Mouse (Mus musculus) embryo, embryonic 11.5 days (tissue): ENCODE measurements around the gene Zfp142.
A peak's percentile ranks its signal among the peaks of the same experiment; 100 is the strongest.

Experiments
- DNase-seq: peaks from one replicate; pipeline ENCODE4 v3.0.0-alpha.2; 2012; ENCODE audit warnings: low read depth, low spot score

Zfp142 gene

DNA sequence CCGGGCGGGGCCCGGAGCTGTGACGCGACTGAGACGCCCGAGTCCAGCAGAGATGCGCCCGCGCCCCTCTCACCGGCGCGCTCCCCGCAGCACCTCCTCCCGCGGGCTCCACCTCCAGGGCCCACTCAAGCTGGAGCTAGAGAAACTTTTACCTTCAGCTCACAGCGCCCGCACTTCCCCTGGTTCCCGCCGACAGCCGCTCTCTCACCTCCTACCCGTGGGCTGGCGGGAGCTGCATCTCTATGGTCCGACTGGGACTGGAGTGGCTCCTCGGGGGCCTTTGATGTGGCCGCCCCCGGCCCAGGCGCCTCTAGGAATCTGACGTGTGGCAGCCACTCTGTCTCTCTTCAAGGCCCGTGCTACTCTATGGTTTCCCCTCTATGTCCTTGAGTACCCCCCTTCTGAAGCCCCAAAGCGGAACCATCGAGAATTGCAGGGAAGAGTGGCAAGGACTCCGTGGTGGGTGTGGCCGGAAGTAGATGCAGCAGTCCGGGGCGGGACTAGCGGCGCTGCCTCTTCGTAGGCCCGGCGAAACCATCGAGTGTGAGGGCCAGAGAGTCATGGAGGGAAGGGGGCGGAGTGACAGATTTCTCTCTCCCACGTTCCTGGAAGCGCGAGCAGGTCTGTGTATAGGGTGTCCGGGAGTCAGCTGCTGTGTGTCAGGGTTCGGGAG is at the start of gene Zfp142, which contains the start of gene Bcs1l:
Gene Zfp142, minus strand, starts transcription at position 474 of the 673 bp plus-strand sequence.
Gene Bcs1l, plus strand, starts transcription at position 517 of the 673 bp plus-strand sequence.
- DNase-seq, result peak; percentile 98

DNA sequence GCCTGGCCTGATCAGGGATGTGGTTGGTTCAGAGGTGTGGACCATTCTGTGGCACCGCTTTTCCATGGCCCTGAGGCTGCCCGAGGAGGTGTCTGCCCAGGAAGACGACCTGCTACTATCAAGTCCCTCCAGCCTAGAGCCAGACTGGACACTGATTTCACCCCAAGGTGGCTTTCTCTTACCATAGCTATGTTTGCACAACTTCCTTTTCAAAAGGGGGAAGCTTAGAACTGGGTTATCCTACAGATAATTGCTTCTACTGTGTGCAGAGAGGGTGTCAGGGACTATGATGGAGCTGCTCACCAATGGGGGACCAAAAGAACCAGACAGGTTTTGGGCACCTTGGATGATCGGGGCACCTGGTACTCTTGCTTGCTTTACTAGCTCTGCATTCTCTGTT is 44.7 kb upstream of the Zfp142 start:
- no peak for DNase-seq

DNA sequence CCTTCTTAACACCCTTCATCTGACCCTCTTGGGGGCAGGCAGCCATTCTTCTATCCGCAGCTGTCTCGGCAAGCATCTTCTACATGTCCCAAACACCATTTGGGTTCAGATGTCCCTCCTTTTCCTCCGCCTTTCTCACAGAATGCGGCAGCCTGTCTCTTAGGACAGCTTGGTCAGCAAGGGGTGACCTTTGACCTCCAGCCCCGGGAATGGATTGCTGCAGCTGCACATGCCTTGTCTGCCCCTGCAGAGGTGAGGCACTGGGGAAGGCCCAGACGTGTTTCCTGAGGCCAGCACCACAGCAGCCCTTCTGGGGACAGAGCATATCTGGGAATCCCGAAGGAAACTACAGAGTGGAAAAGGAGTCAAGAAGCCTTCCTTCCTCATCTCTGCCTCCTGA is 40.0 kb upstream of the Zfp142 start:
- no peak for DNase-seq

DNA sequence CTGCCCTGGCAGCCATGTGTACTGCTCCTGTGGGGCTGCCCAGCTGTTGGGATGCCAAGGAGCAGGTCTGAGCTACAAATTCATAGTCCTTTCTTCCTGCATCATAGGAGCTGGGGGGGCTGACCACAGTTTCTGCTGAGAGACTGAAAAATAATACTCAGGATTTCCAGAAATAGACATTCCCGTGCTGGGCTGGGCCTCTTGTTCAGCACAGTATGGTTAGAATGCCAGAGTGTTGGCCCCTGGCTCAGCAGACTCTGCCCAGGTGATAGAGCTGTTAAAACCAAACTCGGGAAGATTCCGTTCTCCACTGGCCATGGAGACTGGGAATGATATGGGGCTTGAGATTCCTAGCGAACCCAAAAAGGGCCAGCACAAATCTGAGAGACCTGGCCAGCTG is 38.0 kb upstream of the Zfp142 start:
- DNase-seq, result no peak

DNA sequence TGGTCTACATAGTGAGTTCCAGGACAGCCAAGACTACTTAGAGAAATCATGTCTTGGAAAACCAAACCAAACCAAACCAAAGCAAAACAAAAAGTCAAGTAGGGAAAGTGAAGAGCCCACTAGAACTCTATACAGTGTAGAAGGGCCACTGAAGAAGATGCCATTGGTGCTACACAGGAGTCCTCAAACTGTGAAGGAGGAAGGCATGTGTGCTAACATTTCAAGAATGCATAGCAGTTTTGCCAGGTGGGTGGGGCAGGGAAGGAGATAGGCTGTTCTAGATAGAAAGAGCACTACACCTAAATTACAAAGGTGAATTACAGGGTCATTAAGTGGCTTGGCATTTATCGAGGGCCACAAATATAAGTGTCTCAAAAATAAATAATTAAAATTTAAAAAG is 36.1 kb upstream of the Zfp142 start:
- DNase-seq, result no peak

DNA sequence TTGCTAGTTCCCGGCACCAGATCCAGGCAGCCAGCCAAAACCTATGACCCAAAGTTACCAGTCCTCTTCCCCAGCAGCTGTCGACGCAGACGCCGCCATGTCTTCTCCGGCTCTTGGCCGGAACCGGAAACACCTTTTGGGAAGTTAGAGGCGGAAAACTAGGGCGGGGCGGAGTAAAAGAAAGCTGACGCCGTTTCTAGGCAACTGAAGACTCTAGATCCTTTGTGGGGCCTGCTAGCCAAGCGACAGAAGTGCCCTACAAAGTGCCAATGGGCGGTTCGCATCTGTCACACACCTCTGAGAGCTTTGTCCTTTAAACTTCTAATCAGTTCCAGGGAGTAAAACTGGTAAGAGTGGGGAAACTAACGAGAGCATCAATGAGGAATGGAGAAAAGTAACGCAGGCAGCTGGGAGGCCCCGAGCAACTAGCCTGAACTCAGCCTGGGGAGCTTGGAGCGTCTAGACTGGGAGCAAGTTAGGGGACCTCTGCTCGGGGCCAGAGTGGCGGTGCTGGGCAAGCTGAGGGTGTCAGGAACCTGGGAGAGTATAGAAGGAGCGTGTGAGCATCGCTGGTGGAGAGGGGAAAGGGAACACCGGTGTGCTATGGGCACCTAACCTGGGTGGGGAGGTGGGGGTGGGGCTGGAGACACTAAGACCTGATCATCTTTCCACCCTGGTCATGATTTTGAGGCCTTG is 13.4 kb upstream of the Zfp142 start, which contains the start of the genes Rnf25 and Stk36:
Gene Rnf25, minus strand, starts transcription at position 131 of the 696 bp plus-strand sequence.
Gene Stk36, plus strand, starts transcription at position 179 of the 696 bp plus-strand sequence.
- peak; percentile 67 for DNase-seq

DNA sequence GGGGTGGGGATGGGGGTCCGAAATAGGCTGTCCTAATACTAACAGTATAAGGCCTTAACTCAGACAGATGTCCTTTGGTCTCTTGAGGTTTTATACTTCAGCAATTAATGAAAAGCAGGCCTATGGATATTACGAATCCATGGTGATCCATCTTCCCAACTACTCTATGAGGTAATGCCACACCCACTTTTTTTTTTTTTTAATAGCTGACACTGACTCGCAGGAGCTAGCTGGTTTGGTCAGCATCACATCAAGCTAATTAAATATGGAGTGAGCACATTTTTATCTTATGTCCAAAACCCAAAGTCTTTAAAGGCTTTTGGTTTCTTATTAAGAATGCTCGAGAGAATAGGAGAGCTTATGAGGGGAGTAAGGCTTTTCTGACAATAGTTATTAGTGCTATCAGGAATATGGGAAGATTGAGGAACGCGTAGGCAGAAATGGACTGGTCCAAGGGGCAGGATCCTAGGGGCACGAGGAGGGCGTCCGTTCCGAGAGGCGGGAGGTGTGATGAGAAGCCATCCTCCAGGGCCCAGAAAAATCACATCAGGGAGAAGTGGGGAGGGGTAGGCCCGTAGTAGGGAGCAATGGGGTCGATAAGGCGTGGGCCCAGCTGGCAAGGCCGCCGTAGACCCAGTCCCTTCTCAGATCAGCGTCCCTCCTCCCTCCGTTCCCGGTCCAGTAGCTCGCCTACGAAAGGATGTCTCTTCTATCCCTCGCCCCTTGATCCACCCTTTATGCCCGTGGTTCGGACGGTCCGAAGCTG is 12.6 kb upstream of the Zfp142 start:
- DNase-seq, result no peak

DNA sequence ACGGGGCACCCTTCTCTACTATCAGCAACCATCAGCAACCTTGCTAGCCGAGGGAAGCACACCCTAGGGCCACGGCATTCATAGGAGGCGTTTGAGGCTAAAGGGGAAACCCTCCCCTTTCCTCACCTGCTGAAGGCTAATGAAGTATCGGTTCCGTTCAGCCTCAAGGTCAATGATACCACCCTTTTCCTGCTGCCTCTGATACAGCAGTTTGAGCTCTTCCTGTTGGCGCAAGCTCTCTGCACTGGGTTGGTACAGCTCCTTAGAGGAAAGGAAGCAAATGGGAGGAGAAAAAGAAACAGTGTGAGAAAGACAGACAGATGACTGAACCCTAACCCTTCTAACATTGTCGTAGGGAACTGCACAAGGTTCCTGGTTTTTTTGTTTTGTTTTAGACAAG is 6.4 kb upstream of the Zfp142 start:
- no peak for DNase-seq

DNA sequence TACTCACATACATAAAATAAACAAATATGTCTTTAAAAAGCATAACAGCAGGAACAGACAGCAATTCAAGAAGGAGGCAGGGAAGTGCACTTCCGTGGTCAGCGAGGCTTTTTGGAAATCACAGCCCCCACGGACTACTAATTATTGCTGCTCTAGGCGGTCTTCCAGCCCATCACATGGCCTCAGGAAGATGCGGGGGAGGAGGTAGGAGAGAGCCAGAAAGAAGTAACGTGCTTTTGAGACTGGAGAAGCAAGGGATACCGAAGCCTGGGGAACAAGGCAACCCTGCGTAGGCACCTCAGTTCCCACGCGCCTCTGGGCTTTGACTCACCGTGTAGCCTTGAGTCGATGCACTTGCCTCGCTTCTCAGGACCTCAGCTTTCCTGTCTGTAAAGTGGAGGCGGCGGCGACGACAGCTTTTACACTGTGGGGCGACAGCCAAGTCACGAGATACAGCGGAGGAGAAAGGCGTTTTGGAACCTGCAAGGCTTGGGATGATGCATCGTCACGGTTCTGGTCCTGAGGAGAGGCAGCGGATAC is 743 bp downstream of the Zfp142 start:
- no peak for DNase-seq

DNA sequence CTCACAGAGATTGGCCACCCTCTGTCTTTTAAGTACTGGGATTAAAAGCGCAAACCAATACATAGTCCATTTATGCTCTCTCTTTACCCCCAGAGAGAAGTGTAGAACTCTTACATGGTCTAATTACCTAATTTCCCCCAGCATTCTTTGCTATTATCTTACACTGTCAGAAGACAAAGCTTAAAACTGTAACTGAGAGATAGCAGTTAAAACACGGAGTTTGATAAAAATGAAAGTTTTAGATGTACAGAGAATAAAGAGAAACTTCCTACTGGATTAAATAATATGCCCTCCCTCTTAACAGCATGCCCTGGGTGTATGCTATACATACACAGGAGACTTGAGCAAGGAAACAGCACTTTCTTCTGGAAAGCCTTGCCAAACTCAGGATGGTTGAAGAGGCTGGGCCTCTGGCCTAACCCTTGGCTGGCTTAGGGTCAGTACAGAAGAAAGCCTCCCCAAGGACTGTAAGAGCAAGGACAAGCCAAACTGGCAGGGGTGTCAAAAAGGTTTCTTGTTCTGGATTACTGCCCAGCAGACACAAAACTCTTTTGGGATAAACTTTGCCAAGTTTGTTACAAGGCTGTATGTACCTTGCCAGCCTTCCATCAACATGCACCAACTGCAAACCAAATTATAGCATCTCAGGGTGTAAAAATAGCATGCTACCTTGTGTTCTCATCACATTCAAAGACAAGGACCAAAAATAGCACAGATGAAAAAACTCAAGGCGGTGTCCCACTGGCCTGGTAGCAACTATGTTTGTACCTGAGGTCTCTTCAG is 3.2 kb downstream of the Zfp142 start:
- DNase-seq, result no peak

DNA sequence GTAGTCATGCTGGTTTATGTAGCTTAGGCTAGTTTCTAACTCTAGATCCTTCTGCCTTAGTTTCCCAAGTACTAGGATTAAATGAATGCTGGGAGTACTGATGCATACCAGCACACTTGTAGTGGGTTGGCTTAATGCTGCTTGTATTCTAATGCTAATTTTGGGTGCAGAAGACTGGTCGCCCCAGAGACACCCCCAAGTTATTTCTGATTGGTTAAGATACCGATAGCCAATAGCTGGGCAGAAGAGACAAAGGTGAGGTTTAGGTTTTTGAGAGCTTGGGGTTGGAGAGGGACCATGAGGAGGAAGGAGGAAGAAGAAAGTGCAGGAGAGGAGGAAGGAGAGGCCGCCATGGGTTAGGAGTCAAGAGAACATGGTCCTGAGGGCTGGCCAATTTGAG is 5.4 kb downstream of the Zfp142 start:
- no peak for DNase-seq

DNA sequence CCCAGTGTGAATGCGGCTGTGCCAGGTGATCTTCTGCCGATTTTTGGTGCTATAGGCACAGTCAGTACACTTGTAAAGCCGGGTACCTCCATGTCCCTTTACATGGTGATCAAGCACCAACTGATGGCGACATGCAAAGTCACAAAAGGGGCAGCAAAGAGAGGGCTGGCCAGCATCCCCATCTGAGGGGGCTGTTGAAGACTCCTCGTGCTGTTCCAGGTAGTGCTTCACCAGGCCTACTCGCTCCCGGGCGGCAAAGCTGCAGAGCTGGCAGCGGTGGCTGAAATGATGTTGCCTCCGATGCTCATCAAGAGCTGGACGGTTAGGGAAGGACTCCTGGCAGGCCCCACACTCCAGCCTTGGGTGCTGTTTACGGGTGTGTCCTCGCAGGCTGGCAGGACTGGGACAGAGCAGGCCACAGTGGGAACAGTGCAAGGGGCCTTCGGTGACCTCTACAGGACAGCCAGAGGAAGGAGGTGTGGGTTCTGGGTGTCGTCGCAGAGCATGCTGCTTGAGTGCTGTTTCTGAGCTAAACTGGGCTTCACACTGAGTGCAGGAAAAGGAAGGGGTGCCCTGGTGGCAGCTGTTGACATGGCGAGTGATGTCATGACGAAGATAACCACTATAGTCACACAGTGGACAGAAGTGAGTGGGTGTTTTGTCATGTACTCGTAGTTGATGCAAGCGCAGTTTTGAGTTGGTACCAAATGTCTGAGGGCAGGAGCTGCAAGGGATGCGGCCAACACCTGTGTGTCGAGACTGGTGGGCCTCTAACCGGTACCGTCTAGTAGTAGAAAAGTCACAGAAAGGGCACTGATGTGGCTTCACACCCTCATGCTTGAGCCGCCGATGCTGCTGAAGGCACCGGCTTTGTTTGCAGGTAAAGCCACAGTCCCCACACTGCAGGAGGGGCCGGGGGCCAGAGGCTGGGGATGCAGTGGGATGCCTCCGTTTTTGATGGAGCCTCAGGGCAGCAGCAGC is 18.0 kb downstream of the Zfp142 start:
- no peak for DNase-seq

DNA sequence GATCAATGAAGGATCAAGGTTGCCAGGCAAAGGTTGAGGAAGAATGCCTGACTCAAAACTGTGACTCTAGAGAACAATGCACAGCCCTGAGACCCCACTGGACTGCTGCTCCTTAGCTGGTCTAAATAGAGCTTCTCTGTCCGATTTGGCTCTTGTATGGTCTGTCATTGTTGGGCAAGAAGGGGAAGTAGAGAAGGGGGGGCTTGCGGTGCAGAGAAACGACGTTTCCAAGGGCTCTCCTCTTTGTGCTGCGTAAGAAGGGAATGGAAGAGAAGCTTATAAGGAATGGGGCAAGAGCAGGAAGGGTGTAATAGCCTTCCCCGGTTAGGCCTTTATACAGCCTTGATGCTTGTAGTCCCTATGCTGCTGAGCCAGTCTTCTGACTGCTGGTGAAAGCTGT is 22.2 kb downstream of the Zfp142 start:
- no peak for DNase-seq

DNA sequence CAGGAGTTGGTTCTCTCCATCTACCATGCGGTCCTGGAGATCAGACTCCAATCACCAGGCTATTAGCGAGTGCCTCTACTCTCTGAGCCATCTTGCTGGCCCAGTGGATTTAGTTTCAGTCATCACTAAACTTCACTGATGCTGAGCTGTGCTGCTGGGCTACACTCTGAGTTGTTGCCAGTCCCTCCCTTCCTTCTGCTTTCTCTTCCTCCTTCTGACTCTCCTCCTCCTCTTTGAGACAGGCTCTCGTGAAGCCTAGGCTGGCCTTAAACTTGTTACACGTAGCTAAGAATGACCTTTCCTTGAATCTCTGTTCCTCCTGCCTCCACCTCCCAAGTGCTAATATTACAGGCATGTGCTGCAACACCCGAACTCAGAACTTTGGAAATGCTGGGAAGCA is 29.0 kb downstream of the Zfp142 start:
- DNase-seq, result no peak

DNA sequence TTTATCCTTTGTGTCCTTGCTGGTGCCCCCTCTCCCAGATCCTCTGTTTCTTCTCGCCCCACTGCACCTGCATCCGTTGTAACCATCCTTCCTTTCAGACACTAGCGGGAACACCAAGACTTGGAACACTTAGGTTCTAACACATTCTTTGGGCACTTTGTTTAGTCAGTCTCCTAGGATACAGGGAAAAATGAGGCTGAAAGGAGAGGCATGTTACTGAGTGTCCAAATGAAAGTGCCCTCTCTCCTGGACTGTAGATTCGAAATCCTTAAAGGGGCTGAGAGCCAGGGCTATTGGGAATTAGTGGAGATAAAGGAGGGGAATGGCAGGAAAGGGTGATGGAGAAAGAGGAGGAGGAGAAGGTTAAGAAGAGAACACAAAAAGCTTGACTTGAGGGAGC is 43.9 kb downstream of the Zfp142 start, which contains the start of gene Usp37:
Gene Usp37, minus strand, starts transcription at position 101 of the 400 bp plus-strand sequence.
- DNase-seq, result no peak

DNA sequence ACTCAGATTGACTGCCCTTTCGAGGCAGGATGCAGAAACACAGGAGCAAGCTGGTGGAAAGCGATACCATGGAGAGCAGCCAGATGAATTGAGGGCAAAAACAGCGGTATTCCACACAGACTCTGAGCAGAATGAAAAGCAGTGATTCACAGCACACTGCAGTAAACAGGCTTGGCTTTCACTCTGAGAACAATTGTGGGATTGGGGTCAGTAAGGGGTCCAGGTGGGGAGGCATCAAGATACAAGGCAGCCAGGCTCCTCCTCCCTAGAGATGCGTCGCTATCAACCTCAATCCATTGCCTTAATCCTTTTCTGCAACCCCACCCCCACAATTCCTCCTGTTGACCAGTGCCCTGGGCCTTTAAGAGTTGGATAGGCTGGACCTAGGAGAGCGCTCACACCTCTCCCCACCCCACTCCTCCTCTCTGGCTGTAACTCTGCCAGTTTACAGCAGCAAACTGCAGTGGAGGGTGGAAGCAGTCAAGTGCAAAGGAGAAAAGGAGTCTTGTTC is 45.5 kb downstream of the Zfp142 start, which contains the start of gene Plcd4:
Gene Plcd4, plus strand, starts transcription at position 438 of the 511 bp plus-strand sequence.
- peak; percentile 4 for DNase-seq

DNA sequence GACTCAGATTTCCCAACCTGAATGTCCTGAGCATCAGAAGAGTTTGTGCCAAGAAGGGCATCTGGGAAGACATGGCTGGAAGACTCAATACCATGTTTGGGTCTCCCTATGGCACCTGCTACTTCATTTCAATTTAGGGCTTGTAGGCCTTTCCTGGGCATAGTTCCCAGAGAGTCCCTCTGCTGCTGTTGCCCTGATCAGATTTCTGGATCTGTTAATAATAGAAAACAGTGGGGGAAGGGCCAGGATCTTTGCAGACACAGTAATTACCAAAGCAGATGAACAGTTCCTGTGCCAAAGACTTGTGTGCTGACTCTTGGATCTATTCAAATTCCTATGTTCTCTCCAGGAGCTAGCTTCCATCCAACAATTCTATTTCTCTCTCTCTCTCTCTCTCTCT is 49.4 kb downstream of the Zfp142 start:
- DNase-seq, result no peak

DNA sequence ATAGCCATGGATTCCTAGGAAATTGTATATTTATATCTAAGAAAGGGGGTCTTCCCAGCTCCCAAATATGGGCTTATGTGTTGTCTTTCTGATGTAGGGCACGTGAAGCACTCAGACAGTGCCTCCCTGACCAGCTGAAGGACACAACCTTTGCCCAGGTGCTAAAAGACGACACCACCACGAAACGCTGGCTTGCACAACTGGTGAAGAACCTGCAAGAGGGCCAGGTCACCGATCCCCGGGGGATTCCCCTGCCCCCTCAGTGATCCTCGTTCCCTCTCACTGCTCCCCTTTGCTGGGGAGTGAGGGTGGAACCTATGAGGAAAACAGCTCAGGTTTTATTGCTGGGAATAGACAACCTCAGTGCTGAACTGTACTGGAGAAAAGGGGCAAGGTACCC is 59.5 kb downstream of the Zfp142 start:
- no peak for DNase-seq

DNA sequence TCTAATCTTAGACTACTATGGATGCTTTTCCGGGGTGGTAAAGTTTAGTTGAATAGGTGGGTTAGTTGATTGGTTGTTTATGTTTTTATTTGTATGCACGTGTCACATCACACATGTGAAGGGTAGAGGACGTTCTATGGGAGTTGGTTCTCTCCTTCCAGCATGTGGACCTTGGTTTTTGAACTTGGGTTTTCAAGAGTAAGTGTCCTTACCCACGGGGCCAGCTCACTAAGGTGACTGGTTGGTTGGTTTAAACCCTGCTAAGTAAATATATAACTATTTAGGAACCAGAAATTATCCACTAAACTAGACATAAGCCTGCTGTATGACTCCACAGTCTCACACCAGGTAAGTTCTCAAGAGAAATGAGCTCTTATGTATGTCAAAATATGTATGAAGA is 63.3 kb downstream of the Zfp142 start:
- DNase-seq, result no peak

DNA sequence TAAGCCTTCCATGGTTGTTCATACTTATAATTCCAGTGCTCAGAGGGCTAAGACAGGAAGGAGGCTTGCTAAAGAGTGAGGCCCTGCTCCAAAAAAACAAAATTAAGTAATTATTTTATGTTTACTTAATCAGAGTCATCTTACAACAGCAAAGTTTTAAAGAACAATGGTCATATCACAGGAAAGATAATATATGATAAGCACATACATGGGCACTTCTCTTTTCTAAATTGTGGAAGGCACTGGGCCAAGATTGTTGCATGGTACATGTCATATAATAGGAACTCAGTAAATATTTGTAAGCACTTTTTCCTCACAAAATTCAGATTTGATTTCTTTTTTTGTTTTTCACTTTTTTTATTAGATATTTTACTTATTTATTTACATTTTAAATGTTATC is 68.2 kb downstream of the Zfp142 start:
- DNase-seq, result no peak
